Mouse (Mus musculus) Patski (cell line): ENCODE results near the gene Camk1d. TPM values are rescaled to one million over a fixed set of nuclear protein-coding genes. Genes with fewer than 3 reads are reported as not detected.
A peak's percentile ranks its signal among the peaks of the same experiment; 100 is the strongest.

ENCODE experiments used
- ATAC-seq: fragments of 100-300 bp; one replicate; pipeline ENCODE4 v1.8.0; 2021
- CTCF ChIA-PET: fragments of 350-600 bp; sonication (Branson Sonifier 250); formaldehyde crosslinking; loops from one replicate; lab custom pipeline; 2022; ENCODE audit warnings: inconsistent platforms; lab: Charles Lee
- POLR2A ChIA-PET: fragments of 350-600 bp; sonication (Branson Sonifier 250); formaldehyde crosslinking; loops from one replicate; lab custom pipeline; 2022; ENCODE audit warnings: antibody characterized with exemption, inconsistent platforms; lab: Charles Lee
- DNase-seq: peaks from one replicate; pipeline ENCODE4 v3.0.0-alpha.2; 2011; ENCODE audit warnings: low read depth, low spot score
- H3K27me3 ChIP-seq: fragments of 371-371 bp; one replicate; pipeline ENCODE4 v1.5.1; 2021
- CTCF ChIP-seq: fragments of 100-300 bp; IDR thresholded peaks from one replicate; pipeline ENCODE4 v1.5.1; 2021
- in situ Hi-C: fragments of 300-500 bp; cut with MboI; formaldehyde crosslinking; loops from 3 replicates; pipeline ENCODE4 v1.11.1; 2018; ENCODE audit warnings: low pct_unique_long_range_greater_than_20kb, mixed read lengths
- polyA plus RNA-seq: library from polyadenylated mRNA; unstranded; gene quantifications from one replicate; pipeline ENCODE4 v1.2.3, GENCODE M21; 2021

The Camk1d gene
- polyA plus RNA-seq, 1 experiment from 2014 or later = 2.0 TPM

DNA sequence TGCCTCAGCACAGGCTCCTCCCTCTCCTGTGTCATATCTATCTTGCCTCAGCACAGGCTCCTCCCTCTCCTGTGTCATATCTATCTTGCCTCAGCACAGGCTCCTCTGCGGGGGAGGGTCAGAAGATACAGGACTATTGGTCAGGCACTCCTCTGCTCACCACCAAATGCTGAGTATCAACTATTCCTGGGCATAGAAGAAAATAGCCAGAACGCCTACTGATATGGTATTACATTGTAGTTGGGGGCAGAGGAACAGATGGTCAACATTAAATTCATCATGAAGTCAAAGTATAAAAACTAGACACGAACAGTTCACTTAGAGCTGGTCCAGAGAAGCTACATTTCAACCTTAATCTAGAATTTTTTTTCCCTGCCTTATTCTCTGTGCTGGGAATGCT is 395.2 kb downstream of the Camk1d start:
- in situ Hi-C loops = no loop called here
- no peaks in the 10 kb centered on the region for H3K27me3 ChIP-seq
- ATAC-seq (no peak), DNase-seq (no peak)
- POLR2A ChIA-PET = no interaction called here
- CTCF ChIA-PET = interaction anchor here (0.8 kb wide), 1 partner anchor 9 kb away, joined by 5 read pairs; no protein-coding TSS in a partner anchor
- TF ChIP-seq CTCF = no peak

DNA sequence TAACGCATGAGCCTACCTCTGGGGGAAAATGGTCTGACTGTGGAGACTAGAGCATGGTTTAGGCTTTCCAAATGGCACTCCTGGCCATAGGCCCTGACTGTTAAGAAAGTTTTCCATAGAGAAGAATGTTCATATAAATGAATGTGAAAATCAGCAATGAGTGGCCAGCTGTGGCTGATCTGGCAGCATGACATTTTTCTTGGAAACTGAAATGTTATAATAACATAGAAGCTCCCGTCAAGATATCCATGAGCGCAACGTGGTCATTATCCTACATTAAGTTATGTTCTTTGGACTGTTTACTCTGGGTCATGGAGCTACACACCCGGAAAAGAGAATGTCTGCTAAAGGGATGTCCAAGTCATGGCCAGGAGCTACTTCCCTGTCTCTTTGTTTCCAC is 397.6 kb downstream of the Camk1d start:
- ChIA-PET POLR2A (no interaction called here), CTCF (interaction anchor here (0.9 to 1.8 kb wide), 3 partner anchors 12 to 227 kb away, joined by 3 to 4 read pairs (median 3); no protein-coding TSS in a partner anchor)
- ATAC-seq (no peak), DNase-seq (no peak)
- no peak for TF ChIP-seq CTCF
- no peaks in the 10 kb centered on the region for H3K27me3 ChIP-seq
- in situ Hi-C loops = no loop called here

DNA sequence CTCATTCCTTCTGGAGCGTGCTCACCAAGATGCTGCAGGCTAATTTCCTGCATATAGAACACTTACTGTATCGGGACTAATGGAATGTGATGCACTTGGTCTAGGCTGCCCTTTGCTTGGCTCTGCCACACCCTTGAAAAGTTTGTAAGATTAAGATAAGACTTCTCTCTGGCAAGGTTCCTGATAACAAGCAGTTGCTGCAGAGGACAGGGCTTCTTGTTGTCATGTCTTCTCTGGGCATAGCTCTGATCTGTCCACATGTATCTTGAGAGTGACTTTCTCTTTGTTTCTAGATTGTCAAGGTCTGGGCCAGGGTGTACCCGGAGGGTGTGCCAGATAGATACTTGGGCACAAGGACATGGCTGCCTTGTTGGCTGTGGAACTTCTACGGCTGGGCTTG is 398.1 kb downstream of the Camk1d start:
- POLR2A ChIA-PET = no interaction called here
- no peak for ATAC-seq
- no peak for TF ChIP-seq CTCF
- in situ Hi-C loops = no loop called here
- H3K27me3 ChIP-seq = no peaks in the 10 kb centered on the region
- CTCF ChIA-PET = interaction anchor here (1.0 to 1.8 kb wide), 3 partner anchors 11 to 25 kb away, joined by 3 to 4 read pairs (median 3); no protein-coding TSS in a partner anchor
- no peak for DNase-seq

DNA sequence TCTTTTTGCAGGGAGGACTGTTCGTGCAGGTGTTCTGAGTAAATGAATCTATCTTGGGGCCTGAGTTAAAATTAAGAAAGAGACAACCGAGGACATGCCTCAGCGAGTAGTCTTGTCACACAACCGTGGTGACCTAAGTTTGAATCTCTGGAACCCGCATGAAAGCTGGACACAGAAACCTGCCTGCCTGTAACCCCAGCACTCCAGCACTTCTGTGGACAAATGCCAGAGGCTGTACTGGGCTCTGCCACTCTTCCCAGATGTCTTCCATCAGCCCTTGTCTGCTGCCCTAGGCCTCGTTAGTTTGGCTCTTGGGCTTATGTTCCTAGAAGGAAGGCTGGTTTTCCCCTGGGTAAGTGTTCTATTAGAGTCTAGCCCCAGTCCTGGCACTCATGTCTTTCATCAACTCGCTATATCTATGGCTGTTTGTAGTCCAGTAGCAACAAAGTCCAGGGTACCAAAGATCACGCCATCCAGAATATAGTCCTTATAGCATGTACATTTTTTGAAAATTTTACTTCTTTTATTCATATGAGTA is 399.0 kb downstream of the Camk1d start:
- in situ Hi-C loops = no loop called here
- no peak for TF ChIP-seq CTCF
- CTCF ChIA-PET = interaction anchor here (1.0 to 1.7 kb wide), 4 partner anchors 13 to 89 kb away, joined by 3 read pairs; no protein-coding TSS in a partner anchor
- no peaks in the 10 kb centered on the region for H3K27me3 ChIP-seq
- DNase-seq = no peak
- no peak for ATAC-seq
- POLR2A ChIA-PET = interaction anchor here (1.0 kb wide), 1 partner anchor 10 kb away, joined by 3 read pairs; no protein-coding TSS in a partner anchor

DNA sequence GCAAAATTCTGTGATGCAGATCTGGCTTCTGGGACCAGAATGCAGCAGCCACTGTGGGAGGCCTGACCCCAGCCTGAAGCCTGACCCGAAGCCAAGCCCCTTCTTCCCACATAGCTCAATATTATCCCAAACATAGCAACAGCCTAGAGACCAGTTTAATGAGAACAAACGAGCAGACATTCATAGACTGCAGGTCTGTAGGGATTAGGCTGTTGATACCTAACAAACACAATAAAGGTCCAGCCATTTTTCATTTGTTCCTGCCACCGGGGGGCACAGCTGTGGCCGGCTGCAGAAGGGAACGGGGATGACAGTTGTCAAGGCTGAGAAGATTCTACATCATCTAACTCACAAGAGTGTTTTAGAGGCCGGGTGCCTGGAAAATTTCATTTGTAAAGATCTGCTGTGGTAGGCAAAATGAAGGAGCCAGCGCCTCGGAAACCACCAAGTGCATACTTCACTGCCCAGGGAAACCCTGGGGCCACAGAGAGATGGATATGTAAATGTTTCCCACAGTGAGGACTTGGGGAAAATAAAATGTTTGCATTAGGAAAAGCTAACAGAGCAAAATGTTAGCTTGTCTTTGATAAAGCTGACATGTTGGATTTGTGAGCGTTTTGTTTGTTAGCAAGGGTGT is 399.7 kb downstream of the Camk1d start:
- in situ Hi-C loops = no loop called here
- ChIA-PET POLR2A (interaction anchor here (1.0 kb wide), 1 partner anchor 9 kb away, joined by 3 read pairs; no protein-coding TSS in a partner anchor), CTCF (interaction anchor here (1.1 to 1.7 kb wide), 4 partner anchors 9 to 90 kb away, joined by 3 read pairs; no protein-coding TSS in a partner anchor)
- DNase-seq (peak; percentile 47), ATAC-seq (peak; percentile 35)
- TF ChIP-seq CTCF = peak; percentile 41
- H3K27me3 ChIP-seq = no peaks in the 10 kb centered on the region

DNA sequence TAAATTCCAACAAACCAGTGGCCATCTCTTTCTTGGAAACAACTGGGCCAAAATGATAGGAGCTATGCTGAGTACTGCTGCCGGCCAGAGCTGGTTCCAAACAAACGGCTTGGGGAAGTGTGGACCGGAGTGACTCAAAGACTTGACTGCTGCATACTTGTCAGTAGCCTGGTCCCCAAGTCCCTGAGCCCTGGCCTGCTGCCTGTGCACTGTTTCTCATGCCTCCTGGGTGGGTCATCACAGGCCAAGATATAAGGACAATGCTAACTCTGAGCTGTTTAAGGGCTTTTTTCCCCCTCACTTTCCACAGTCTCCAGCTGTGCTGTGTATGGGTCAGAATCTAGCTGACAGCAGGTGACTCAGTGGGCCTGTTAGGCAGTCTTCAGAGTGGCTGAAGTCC is 409.2 kb downstream of the Camk1d start:
- POLR2A ChIA-PET = interaction anchor here (0.8 kb wide), 1 partner anchor 10 kb away, joined by 3 read pairs; no protein-coding TSS in a partner anchor
- ATAC-seq (no peak), DNase-seq (no peak)
- in situ Hi-C loops = no loop called here
- no peaks in the 10 kb centered on the region for H3K27me3 ChIP-seq
- CTCF ChIA-PET = interaction anchor here (0.9 to 1.3 kb wide), 6 partner anchors 9 to 125 kb away, joined by 3 to 4 read pairs (median 3); no protein-coding TSS in a partner anchor
- TF ChIP-seq CTCF = no peak

DNA sequence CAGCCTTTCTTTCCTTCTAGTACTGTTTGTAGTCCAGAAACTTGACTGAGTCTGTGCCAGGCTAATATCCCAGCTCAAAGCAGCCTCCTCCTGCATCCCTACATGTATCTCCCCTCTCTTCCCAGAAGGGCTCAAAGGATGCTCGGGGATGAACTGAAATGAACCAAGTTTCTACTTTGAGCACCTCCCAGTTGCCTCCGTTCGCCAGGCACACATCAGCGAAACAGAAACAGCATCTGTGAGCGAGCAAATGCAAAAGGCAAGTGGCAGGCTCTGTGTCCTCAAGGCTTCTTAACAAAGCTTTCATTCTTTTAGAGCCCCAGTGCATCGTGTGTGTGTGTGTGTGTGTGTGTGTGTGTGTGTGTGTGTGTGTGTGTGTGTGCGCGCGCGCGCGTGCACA is 409.9 kb downstream of the Camk1d start:
- CTCF ChIA-PET = interaction anchor here (0.9 to 1.3 kb wide), 4 partner anchors 12 to 126 kb away, joined by 3 to 4 read pairs (median 4); no protein-coding TSS in a partner anchor
- in situ Hi-C loops = no loop called here
- H3K27me3 ChIP-seq = no peaks in the 10 kb centered on the region
- ATAC-seq = no peak
- no peak for DNase-seq
- TF ChIP-seq CTCF = no peak
- POLR2A ChIA-PET = no interaction called here

DNA sequence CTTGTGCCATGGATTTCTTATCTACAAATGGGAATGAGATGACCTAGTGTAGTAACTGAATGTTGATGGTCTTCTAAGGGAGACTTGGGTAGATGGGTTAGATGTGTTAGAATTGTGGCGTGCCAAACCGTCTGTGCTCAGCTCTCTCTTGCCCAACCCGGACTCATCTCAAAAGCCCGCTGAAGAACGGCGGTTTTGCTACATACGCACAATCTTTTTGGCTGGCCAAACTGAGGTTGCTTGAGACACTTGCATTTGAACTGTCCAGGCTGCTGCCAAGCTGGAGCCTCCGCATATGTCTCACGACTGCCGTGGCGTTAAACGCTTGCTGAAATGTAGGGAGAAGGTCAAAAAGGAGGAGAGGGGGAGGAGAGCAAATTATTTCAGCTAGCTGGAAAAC is 413.0 kb downstream of the Camk1d start:
- POLR2A ChIA-PET = no interaction called here
- ATAC-seq = no peak
- TF ChIP-seq CTCF = no peak
- CTCF ChIA-PET = no interaction called here
- in situ Hi-C loops = no loop called here
- no peak for DNase-seq
- H3K27me3 ChIP-seq = no peaks in the 10 kb centered on the region

DNA sequence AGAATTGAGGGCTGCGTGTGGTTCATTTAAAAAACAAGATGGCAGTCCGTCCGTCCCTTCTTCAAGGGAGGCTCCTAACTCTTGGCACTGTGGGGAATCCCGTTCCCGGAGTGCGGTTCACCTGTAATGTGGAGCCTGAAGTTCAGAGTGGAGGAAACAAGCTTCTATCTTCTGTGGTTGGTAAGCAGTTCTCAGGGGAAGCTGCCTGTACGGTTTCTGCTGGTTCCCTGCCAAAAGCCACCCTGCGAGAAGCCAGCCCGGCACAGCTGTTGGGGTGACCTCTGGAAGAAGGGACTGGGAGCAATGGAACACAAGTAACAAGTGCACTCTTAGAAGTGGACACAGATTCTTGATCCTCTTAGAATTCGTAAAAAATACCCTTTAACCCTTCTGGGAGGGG is 416.2 kb downstream of the Camk1d start:
- TF ChIP-seq CTCF = no peak
- in situ Hi-C loops = no loop called here
- DNase-seq (no peak), ATAC-seq (no peak)
- CTCF ChIA-PET = no interaction called here
- no peaks in the 10 kb centered on the region for H3K27me3 ChIP-seq
- POLR2A ChIA-PET = no interaction called here

DNA sequence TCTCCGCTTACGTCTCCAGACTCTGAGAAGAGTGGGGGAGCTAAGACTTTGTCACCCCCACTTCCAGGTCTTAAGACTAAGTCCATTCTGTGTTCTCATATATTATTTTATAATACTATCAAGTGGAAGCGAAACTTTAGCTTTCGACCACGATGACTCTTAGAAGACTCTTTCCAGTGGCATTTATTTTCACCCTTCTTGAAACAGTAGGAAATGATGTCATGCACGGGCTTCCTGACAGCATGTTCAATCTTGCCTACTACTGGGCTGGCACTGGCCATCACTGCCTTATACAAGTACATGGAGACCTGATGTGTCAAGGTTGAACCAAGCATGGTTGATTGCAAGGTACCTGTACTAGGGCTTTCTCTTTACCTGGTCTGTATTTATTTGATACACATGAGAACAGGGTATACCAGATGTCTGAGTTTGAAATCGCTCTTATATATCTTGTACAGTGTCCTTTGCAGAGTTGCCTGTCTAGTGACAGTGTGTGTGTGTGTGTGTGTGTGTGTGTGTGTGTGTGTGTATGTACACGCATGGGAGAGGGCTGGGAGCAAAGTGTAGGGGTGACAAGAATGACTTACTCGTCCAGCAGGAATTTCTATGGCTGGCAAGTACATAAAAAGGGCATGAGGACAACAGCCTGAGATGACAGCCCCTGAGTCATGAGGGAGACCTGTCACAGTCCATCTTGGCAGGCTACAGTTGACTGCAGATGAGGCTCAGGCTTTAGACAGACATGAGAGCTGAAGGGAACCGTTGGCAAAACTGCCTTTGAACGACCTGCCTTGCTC is 417.4 kb downstream of the Camk1d start:
- ATAC-seq = no peak
- ChIA-PET CTCF (interaction anchor here (1.3 kb wide), 1 partner anchor 207 kb away, joined by 3 read pairs; no protein-coding TSS in a partner anchor), POLR2A (no interaction called here)
- no peak for DNase-seq
- H3K27me3 ChIP-seq = no peaks in the 10 kb centered on the region
- in situ Hi-C loops = no loop called here
- TF ChIP-seq CTCF = no peak
